Comparison of ENCODE assay signal across 27 mouse cellular contexts in genomic region chr14:95862981-95863380, GRCm38 (mm10). TPM values are rescaled to one million over a fixed set of nuclear protein-coding genes. Genes with fewer than 3 reads are reported as not detected.
DNase-seq lines count a peak whose midpoint lies in the region; ATAC-seq lines count a peak whose summit lies in the region.
"Had no signal": no experiment of that assay in that cellular context is flagged by ENCODE, and none has a peak within 500 bp of the region (broad histone marks: within the 10 kb centered on the region; RNA-seq: fewer than 3 reads in every experiment).

No protein-coding gene starts in this region.

- H3K27me3 ChIP-seq in limb, embryonic 11.5 days (ENCODE audit: control insufficient read depth, insufficient read depth, low read length), result peaks cover 6% of the 10 kb centered on the region; the same call in 1 of the 2 replicates
- H3K27me3 ChIP-seq: CH12.LX; embryonic facial prominence, embryonic 12.5 days; forebrain, embryonic 13.5 days; forebrain, embryonic 15.5 days; Patski had no signal

- peak; percentile 3 for DNase-seq in embryo, embryonic 11 days
- no peak for DNase-seq in embryo, embryonic 10.5 days (ENCODE audit: low spot score)
- peak; percentile 16 for DNase-seq in hindlimb bud, embryonic 11.5 days (ENCODE audit: extremely low spot score, low read depth, low spot score)
- DNase-seq in limb, embryonic 11.5 days (ENCODE audit: low spot score), result peak; percentile 67
- no peak for DNase-seq in cerebellum, postnatal 10 days
- DNase-seq in urinary bladder, postnatal 4 days (ENCODE audit: low spot score in 2 of 2), result no peak
- DNase-seq: adrenal gland, adult 8-10 months; adrenal gland, postnatal 14 days; adrenal gland, postnatal 36 days; B cell, adult 2 months; cerebellum, adult 11 months; cerebellum, adult 18-20 months; cerebellum, adult 8-10 months; cerebellum, adult 9-11 months; cerebellum, postnatal 25 days; forebrain, postnatal 0 days had no signal

- H3K4me1 ChIP-seq in limb, embryonic 11.5 days (ENCODE audit: control insufficient read depth, insufficient read depth, low read length), result no peaks in the 10 kb centered on the region
- H3K4me1 ChIP-seq: embryonic facial prominence, embryonic 10.5 days had no signal

- 35% methylated on average over 3 of the region's 3 CpGs for WGBS in limb, embryonic 11.5 days

- no peak overlapping the region for H3K4me3 ChIP-seq in limb, embryonic 11.5 days (ENCODE audit: low read depth, low read length)
- H3K4me3 ChIP-seq: embryonic facial prominence, embryonic 10.5 days; embryonic facial prominence, embryonic 12.5 days; forebrain, embryonic 13.5 days; forebrain, embryonic 15.5 days had no signal

- no peak overlapping the region for H3K27ac ChIP-seq in limb, embryonic 11.5 days (replicated peaks; ENCODE audit: low read depth, low read length)
- H3K27ac ChIP-seq: embryonic facial prominence, embryonic 10.5 days; embryonic facial prominence, embryonic 12.5 days; forebrain, embryonic 13.5 days; forebrain, embryonic 15.5 days had no signal

- H3K9me3 ChIP-seq in limb, embryonic 11.5 days (ENCODE audit: control insufficient read depth, low read length), result no peaks in the 10 kb centered on the region
- H3K9me3 ChIP-seq: embryonic facial prominence, embryonic 10.5 days; embryonic facial prominence, embryonic 12.5 days; forebrain, embryonic 13.5 days; forebrain, embryonic 15.5 days had no signal

- H3K9ac ChIP-seq in limb, embryonic 11.5 days (ENCODE audit: low read length), result no peak overlapping the region
- H3K9ac ChIP-seq: embryonic facial prominence, embryonic 12.5 days; forebrain, embryonic 13.5 days; forebrain, embryonic 15.5 days; forebrain, postnatal 0 days had no signal

- H3K4me2 ChIP-seq in limb, embryonic 11.5 days (ENCODE audit: low read depth, severe bottlenecking), result no peak overlapping the region
- H3K4me2 ChIP-seq: embryonic facial prominence, embryonic 12.5 days; forebrain, embryonic 13.5 days; forebrain, embryonic 15.5 days had no signal

- 0 out of 2 replicates have a peak, but pooled peaks have one; percentile 40 for ATAC-seq in limb, embryonic 11.5 days (ENCODE audit: insufficient number of reproducible peaks, low FRiP score, low TSS enrichment, low read depth)
- ATAC-seq: activated CD4-positive, CD25-positive, alpha-beta regulatory T cell, adult 4 months; CD4-positive, CD25-positive, alpha-beta regulatory T cell, adult 4 months; forebrain, embryonic 13.5 days; forebrain, embryonic 15.5 days; forebrain, postnatal 0 days; Patski had no signal

- no peaks in the 10 kb centered on the region for H3K36me3 ChIP-seq in limb, embryonic 11.5 days (ENCODE audit: control insufficient read depth, insufficient read depth, low read length)
- H3K36me3 ChIP-seq: embryonic facial prominence, embryonic 10.5 days; embryonic facial prominence, embryonic 12.5 days; forebrain, embryonic 15.5 days; G1E had no signal

RNA-seq across cellular contexts. Expression of gene 4921530L21Rik, which starts 18.1 kb away (rescaled TPM):
- not detected in 2 replicates for polyA plus RNA-seq in limb, embryonic 11.5 days (2014; fragmentation: Nextera tagmentation; extraction: Ambion mirVana)
- polyA plus RNA-seq: activated CD4-positive, CD25-positive, alpha-beta regulatory T cell, adult 4 months; CD4-positive, CD25-positive, alpha-beta regulatory T cell, adult 4 months; embryonic facial prominence, embryonic 10.5 days; embryonic facial prominence, embryonic 12.5 days; embryonic facial prominence, embryonic 14.5 days; forebrain, embryonic 11.5 days; forebrain, embryonic 13.5 days; forebrain, embryonic 15.5 days; forebrain, postnatal 0 days; G1E; Patski had no signal

Comparison
In these comparisons a context has a peak if more than half of its experiments do, and no peak if none do; other contexts are left out.
1. DNase-seq: peak in embryo, embryonic 11 days (single experiment), hindlimb bud, embryonic 11.5 days (single experiment) and limb, embryonic 11.5 days (single experiment); none in embryo, embryonic 10.5 days (single experiment), cerebellum, postnatal 10 days (0 of 2) and urinary bladder, postnatal 4 days (0 of 2).